In genomic region chr1:180256138-180256674, GRCm38 (mm10) we compare ENCODE assay signal across 8 mouse cellular contexts. TPM values are rescaled to one million over a fixed set of nuclear protein-coding genes. Genes with fewer than 3 reads are reported as not detected.
DNase-seq lines count a peak whose midpoint lies in the region; ATAC-seq and TF ChIP-seq lines count a peak whose summit lies in the region.

No protein-coding gene starts in this region.

- H3K9ac ChIP-seq in ES-E14 (ENCODE audit: insufficient read depth, low read depth, low read length, poor library complexity, severe bottlenecking) = peak overlapping the region; percentile 69
- peak overlapping the region; percentile 83 for H3K9ac ChIP-seq in forebrain, embryonic 16.5 days (replicated peaks; ENCODE audit: low read depth, low read length)
- H3K9ac ChIP-seq in lung, embryonic 15.5 days = peak overlapping the region; percentile 66

- WGBS in forebrain, embryonic 16.5 days = under 1% methylated on average over 37 of the region's 39 CpGs
- WGBS in lung, embryonic 15.5 days = 1% methylated on average over 39 of the region's 39 CpGs

- H3K27me3 ChIP-seq in forebrain, embryonic 16.5 days (replicated peaks; ENCODE audit: control insufficient read depth, insufficient read depth, low read length) = no peaks in the 10 kb centered on the region
- H3K27me3 ChIP-seq in lung, embryonic 15.5 days = no peaks in the 10 kb centered on the region; the same call in 1 of the 2 replicates

- peak; percentile 95 for ATAC-seq in forebrain, embryonic 16.5 days
- peak; percentile 95 for ATAC-seq in lung, embryonic 15.5 days (ENCODE audit: borderline replicate concordance, extremely low read depth, low FRiP score, low TSS enrichment)

- H3K4me1 ChIP-seq in ES-E14 (ENCODE audit: control insufficient read depth in 2 of 2, insufficient read depth in 2 of 2, low read length in 2 of 2, poor library complexity in 1 of 2) = peaks cover 3 to 4% of the 10 kb centered on the region in 2 experiments; a peak in 1 of 4 replicates
- H3K4me1 ChIP-seq in forebrain, embryonic 16.5 days (replicated peaks; ENCODE audit: control insufficient read depth, insufficient read depth, low read length) = peaks cover 10% of the 10 kb centered on the region
- H3K4me1 ChIP-seq in lung, embryonic 15.5 days = peaks cover 20% of the 10 kb centered on the region

- H3K9me3 ChIP-seq in ES-E14 (ENCODE audit: control insufficient read depth, insufficient read depth, low read depth, low read length) = no peaks in the 10 kb centered on the region
- H3K9me3 ChIP-seq in forebrain, embryonic 16.5 days (ENCODE audit: control insufficient read depth, low read length) = no peaks in the 10 kb centered on the region
- H3K9me3 ChIP-seq in lung, embryonic 15.5 days = no peaks in the 10 kb centered on the region

- H3K27ac ChIP-seq in ES-E14 (ENCODE audit: insufficient read depth, low read depth, low read length, poor library complexity, severe bottlenecking) = no peak overlapping the region
- H3K27ac ChIP-seq in forebrain, embryonic 16.5 days (ENCODE audit: low read length) = peak overlapping the region; percentile 71
- peak overlapping the region; percentile 63 for H3K27ac ChIP-seq in lung, embryonic 15.5 days

- H3K36me3 ChIP-seq in ES-E14 (ENCODE audit: control insufficient read depth, insufficient read depth, low read length, poor library complexity, severe bottlenecking) = no peaks in the 10 kb centered on the region
- no peaks in the 10 kb centered on the region for H3K36me3 ChIP-seq in forebrain, embryonic 16.5 days (ENCODE audit: control insufficient read depth, insufficient read depth)
- H3K36me3 ChIP-seq in lung, embryonic 15.5 days = no peaks in the 10 kb centered on the region

- peak overlapping the region; percentile 77 to 87 for H3K4me3 ChIP-seq in ES-E14 (ENCODE audit: insufficient read depth in 1 of 2, low read depth in 1 of 2, low read length in 2 of 2, poor library complexity in 1 of 2, severe bottlenecking in 1 of 2)
- H3K4me3 ChIP-seq in forebrain, embryonic 16.5 days (replicated peaks; ENCODE audit: low read length) = peak overlapping the region; percentile 80
- H3K4me3 ChIP-seq in lung, embryonic 15.5 days = peak overlapping the region; percentile 87

- peak; percentile 92 for DNase-seq in ES-E14 (ENCODE audit: low read depth, low spot score)
- peak; percentile 95 for DNase-seq in cerebellum, adult 11-12 months
- peak; percentile 99 for DNase-seq in heart, postnatal 4 days
- DNase-seq in layer of hippocampus, adult 8-10 months (ENCODE audit: low spot score in 2 of 2) = peak; percentile 86 to 93
- peak; percentile 91 for DNase-seq in ovary, adult 18-20 months (ENCODE audit: low spot score)
- peak; percentile 97 for DNase-seq in thymus, postnatal 0 days (ENCODE audit: low spot score)

- in situ Hi-C loops in ES-E14 (cut with MboI; ENCODE audit: low sequenced_read_pairs in 2 of 2, unreplicated experiment in 2 of 2) = no loop called here

- peak overlapping the region; percentile 91 for H3K4me2 ChIP-seq in forebrain, embryonic 16.5 days (ENCODE audit: low read length)
- peak overlapping the region; percentile 98 for H3K4me2 ChIP-seq in lung, embryonic 15.5 days

TF ChIP-seq in ES-E14, 5 proteins besides CTCF, POLR2A, EP300 and RAD21:
- no peak for TF ChIP-seq ZC3H11A (IDR thresholded peaks at IDR 0.05; ENCODE audit: borderline replicate concordance, low read depth, low read length)
- TF ChIP-seq ZNF384 (IDR thresholded peaks at IDR 0.05; ENCODE audit: low read depth, low read length) = no peak
- no peak for TF ChIP-seq MAFK (IDR thresholded peaks at IDR 0.05; ENCODE audit: insufficient read depth, low read depth, low read length)
- TF ChIP-seq CHD2 (IDR thresholded peaks at IDR 0.05; ENCODE audit: low read depth, low read length) = no peak
- no peak for TF ChIP-seq HCFC1 (IDR thresholded peaks at IDR 0.05; ENCODE audit: borderline replicate concordance, insufficient read depth, low read length)
TF ChIP-seq in ES-E14: peak in this region for 0.

RNA-seq across cellular contexts. Expression of gene Psen2, which starts 7.0 kb away (rescaled TPM):
- 13.6 and 24.6 TPM in 2 replicates for total RNA-seq in ES-E14 (2012; rRNA removed)
- 11.5 and 14.7 TPM in 2 replicates for polyA plus RNA-seq in forebrain, embryonic 16.5 days (2015; fragmentation: Nextera tagmentation; extraction: Ambion mirVana)
- 10 to 100 TPM; 12.5 to 12.7 TPM for total RNA-seq in heart, postnatal 4 days (2021)
- total RNA-seq in layer of hippocampus, adult 8-10 months (2022) = 10 to 100 TPM; 21.5 to 25.9 (median 22.2) TPM
- 10.3 and 10.4 TPM in 2 replicates for polyA plus RNA-seq in lung, embryonic 15.5 days (2015; fragmentation: Nextera tagmentation; extraction: Ambion mirVana)
- polyA plus RNA-seq in thymus, postnatal 0 days (2015; fragmentation: Nextera tagmentation; extraction: Ambion mirVana) = 9.3 and 11.6 TPM in 2 replicates

RNA-seq across cellular contexts. Expression of gene Coq8a, which starts 56.8 kb away (rescaled TPM):
- total RNA-seq in ES-E14 (2012; rRNA removed) = 8.3 and 20.5 TPM in 2 replicates
- polyA plus RNA-seq in forebrain, embryonic 16.5 days (2015; fragmentation: Nextera tagmentation; extraction: Ambion mirVana) = 4.1 and 5.1 TPM in 2 replicates
- 100 to 1,000 TPM; 232 to 252 TPM for total RNA-seq in heart, postnatal 4 days (2021)
- 10 to 100 TPM; 55.6 to 69.2 (median 65.8) TPM for total RNA-seq in layer of hippocampus, adult 8-10 months (2022)
- 8.3 and 9.3 TPM in 2 replicates for polyA plus RNA-seq in lung, embryonic 15.5 days (2015; fragmentation: Nextera tagmentation; extraction: Ambion mirVana)
- polyA plus RNA-seq in thymus, postnatal 0 days (2015; fragmentation: Nextera tagmentation; extraction: Ambion mirVana) = 12.6 and 14.1 TPM in 2 replicates
